Mouse (Mus musculus) CD4-positive, CD25-positive, alpha-beta regulatory T cell, adult 4 months (primary cell): Measurements from ENCODE around the gene Cog1. TPM values are rescaled to one million over a fixed set of nuclear protein-coding genes. Genes with fewer than 3 reads are reported as not detected.
A peak's percentile ranks its signal among the peaks of the same experiment; 100 is the strongest.

Source experiments
- ATAC-seq: one replicate; pipeline ENCODE4 v1.8.0; 2017
- polyA plus RNA-seq, 2 experiments: library from polyadenylated mRNA; unstranded; fragments of 100-300 nt; shearing (Covaris generic); gene quantifications; one replicate each; pipeline ENCODE4 v1.2.1; 2017

Gene Cog1
- polyA plus RNA-seq, 2 experiments from 2014 or later: 15.4 to 19.3 TPM

DNA sequence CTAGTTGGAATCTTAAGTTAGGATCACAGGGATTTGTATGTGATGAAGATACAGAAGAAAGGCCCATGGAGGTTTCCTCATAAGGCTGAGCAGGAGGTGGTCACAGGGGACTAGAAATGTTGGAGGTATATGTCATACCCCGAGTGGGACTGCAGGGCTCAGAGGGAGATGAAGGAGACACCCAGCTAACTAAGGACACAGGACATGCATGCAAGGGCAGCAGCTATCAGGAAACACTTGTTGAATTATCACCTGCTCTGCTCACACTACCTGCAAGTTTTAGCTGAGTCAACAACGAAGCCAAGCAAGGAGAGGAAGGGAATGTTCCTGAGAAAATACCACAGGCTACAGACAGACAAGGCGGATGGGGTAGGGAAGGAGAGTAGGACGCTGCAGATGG, 18.7 kb downstream of the Cog1 start:
- no peak for ATAC-seq

DNA sequence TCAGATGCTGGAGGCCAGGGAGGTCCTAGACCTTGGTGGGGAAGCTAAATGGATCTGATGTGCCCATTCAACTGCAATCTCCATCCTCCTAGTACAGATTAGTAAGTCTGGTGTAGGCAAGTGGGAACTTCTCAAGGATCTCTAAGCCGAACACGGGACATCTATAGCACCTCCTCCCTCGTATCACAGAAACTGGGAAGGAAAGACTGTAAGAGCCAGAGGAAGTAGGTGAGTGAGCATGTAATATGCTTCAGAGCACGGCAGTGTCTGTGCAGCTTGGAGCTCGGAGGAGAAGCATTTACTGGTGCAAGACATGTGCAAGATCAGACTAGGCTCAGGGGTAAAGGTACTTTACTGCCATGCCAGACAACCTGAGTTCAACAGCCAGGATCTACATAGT, 19.9 kb downstream of the Cog1 start:
- no peak for ATAC-seq

DNA sequence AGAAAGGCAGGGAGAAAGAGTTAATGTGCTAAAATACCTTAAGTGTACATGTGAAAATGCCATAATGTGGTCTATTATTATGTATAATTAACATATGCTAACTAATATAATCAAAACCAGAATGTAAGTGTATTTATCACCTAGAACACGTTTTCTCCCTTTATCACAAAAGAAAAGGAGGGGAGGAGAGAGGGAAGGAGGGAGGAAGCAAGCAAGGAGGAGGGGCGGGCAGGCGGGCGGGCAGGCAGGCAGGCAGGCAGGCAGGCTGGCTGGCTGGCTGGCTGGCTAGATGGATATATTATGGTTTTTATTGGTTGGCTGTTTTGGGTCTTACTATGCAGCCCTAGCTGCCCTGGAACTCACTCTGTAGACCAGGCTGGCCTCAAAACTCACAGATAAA, 20.7 kb downstream of the Cog1 start:
- no peak for ATAC-seq

DNA sequence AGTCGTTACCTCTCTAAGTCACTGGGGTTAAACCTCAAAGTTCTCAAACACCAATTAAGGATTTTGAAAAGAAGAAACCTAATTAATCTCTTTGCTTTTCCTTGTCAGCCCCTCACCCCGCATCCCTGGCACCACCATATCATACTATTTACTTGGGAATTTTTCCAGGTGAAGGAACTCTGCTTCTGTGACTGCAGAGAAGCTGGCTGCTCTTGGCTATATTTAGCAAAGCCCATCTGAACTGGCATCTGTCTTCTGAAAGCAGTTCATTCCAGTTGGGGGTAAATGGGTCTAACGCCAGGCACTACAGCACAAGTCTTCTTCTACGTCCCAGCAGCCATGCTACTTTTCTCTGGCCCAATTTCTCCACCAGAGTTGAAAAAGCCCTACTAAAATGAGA, 24.6 kb downstream of the Cog1 start:
- ATAC-seq: no peak

DNA sequence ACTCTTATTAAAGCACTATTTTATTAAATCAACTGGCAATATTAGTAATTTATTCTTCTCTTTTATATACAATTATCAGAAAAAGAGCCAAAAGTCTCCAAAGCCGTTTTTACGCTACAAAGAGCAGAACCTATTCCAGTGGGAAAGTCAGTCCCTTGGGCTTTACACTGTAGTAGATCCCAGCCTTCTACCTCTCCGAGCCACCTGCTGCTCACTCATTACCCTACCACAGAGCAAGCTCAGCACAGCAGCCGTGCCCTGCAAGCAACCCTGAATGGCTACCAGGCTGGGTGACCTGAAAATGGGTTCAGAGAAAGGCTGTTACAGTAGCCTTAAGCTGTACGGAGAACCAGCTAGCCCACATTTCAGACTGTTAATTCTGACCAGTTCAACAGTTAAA, 25.6 kb downstream of the Cog1 start:
- no peak for ATAC-seq

DNA sequence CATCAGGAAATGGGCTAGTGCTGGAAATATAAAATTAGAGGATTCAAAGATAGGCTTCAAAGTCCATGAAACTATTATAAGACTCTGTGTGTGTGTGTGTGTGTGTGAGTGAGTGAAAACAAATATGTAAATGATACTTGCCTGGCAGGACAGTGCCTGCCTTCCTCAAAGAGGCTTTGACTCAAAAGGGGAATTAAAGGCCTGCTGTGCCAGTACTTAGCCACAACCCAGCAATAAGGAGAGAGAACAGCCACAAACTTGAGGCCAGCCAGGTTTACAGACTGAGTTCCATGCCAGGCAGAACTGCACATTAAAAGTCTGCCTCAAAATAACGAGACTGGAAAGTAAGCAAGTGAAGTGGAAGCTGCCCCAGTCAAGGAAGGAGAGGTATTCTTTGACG, 27.9 kb downstream of the Cog1 start:
- ATAC-seq: no peak

DNA sequence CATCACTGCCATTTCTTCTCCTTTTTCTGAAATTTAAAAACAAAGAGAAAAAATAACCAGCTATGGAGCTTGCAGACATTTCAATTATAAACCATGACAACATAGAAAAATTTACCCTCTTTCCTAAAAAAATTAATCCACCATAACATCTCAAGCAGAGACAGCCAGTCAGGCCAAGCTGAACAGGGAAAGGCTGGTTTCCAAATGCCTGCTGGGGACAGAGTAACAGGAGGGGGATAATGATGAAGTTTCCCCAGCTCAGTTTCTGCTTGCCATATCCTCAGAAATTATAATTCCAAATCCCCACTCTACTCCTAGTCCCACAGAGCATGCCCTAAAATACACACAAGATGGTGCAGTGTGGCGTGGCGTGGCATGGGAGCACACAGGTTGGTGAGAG, 28.4 kb downstream of the Cog1 start:
- no peak for ATAC-seq

DNA sequence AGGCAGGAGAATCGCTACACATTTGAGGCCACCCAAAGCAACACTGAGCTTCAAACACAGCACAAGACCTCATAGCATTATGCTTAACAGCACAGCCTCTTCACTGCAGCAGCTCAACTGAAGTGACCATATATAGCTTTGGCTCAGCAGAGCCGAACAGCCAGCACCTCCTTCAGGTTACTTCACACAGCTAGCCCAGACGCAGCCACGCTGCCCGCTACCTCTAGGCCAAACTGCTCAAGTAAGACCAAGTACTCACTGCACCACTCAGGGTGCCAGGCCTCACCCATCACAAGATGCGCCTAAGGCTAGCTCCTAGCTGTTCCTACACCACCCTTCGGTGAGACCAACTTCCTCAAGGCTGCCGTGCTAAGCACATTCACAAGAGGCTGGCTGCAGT, 29.4 kb downstream of the Cog1 start:
- ATAC-seq: no peak

DNA sequence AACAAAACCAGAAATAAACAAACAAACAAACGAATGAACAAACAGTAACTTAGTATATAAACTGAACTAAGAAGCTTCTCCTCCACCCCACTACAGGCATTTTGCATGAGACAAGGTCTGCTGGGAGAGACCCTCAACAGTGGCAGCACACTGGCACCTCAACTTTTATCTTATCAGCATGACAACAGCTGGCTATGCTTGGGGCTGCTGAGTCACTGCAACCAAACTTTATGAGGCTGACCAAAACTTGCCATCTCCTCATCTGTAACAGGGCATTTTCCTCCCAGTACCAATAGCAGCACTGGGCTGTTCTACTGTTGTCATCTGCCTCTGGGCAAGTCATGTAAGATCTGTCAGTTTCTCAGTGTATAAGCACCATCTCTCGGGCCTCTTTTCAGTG, 32.0 kb downstream of the Cog1 start:
- ATAC-seq: no peak

DNA sequence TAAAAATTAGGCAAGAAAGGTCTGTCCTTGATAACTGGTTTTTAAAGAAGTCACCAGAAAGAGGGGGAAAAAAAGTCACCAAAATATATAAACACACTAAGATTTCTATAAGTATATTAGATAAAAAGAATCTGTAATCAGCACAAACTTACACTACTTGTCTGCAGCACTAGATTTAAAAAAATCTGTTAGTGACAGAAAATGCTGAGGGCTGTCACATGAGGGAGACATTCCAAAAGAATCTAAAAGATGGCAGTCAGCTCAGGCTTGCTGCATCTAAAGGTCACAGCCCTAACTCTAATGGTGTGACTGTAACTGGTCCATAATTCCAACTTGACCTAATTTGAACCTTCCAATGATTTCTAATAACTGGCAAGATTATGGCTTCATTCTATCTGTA, 33.0 kb downstream of the Cog1 start:
- ATAC-seq: no peak

DNA sequence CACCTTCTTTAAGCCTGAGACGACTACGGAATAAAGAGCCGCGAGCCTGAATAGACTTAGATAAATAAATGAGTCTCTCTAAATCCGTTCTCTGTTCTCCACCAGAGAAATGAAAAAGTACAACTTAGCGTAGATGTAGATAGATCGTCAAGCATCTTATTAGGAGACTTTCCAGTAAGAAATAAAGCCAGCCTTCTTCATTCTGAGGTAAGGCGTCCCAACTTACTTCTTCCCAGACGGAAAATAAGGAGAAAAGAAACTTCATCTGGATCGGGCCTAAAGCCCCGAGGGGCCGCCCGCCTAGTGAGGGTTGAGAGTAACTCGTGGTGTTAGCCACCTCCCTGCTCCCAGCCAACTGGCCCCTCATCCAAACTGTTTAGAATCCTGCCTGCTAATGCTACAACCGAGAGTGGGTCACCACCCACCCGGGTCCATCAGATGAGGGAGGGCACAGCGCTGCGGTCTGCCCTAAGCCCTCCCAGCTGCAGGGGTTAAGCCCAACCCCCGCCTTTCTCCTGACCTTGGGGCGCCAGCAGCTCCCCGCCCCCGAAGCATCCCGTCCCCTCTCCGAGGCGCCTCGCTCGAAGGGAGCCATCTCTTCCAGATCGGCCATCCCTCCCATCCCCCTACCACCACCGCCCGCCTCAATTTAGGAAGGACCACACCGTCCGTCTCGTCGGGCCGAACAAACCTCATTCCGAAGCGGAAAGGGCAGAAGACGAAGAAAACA, 34.1 kb downstream of the Cog1 start:
- ATAC-seq: peak; percentile 21

DNA sequence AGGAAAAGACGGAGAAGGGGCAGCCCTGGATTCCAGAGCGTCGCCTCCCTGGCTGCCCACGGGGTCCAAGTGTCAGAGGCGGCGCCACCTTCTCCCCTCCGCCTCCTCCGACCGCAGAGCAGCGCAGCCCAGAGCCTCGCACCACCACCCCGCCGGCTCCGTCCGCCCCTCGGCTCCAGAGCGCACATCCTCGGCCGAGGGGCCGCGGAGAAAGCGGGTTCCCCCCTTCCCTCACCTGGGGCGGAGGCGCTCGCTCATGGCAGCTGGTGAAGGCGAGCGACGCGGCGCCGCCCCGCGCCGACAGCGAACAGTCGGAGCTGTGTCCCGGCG, 34.6 kb downstream of the Cog1 start:
- ATAC-seq: no peak

DNA sequence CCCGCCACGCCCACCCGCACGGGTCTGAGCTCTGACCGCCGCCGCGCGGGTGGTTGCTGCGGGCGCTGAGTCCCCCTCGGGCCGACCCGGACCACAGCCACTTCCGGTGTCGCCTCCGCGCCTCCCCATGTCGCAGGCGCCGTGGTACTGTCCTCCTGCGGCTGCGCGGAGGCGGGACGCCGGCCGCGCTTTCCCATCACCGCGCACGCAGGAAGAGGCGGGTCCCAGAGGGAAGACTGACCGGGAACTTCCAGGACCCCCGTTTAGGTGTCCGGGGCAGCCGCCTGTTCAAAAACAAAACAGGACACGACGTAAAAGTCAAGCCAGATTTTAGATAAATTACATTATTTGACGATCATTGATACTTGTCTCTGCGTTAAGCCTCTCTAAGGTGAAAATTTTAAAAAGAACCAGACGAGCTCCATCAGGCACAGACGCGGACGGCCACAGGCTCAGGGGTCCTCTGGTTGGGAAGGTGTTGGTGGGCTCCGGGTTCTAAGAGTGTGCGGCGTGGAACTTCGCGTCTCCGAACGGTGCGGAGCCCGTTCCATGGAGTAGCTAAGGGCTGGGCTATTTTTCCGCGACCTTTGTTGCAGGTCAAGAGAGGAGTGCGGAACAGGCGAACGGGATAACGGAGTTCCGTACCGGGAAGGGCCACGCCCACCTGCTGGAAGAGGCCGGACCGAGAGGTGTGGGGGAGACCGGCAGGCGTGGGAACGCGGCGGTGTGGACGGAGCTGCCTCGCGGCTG, 35.2 kb downstream of the Cog1 start, which contains the start of the genes Fam104a and D11Wsu47e:
TSS of gene Fam104a (minus strand) at position 199 of the 750 bp plus-strand sequence.
TSS of gene D11Wsu47e (plus strand) at position 456 of the 750 bp plus-strand sequence.
- ATAC-seq: peak; percentile 90

DNA sequence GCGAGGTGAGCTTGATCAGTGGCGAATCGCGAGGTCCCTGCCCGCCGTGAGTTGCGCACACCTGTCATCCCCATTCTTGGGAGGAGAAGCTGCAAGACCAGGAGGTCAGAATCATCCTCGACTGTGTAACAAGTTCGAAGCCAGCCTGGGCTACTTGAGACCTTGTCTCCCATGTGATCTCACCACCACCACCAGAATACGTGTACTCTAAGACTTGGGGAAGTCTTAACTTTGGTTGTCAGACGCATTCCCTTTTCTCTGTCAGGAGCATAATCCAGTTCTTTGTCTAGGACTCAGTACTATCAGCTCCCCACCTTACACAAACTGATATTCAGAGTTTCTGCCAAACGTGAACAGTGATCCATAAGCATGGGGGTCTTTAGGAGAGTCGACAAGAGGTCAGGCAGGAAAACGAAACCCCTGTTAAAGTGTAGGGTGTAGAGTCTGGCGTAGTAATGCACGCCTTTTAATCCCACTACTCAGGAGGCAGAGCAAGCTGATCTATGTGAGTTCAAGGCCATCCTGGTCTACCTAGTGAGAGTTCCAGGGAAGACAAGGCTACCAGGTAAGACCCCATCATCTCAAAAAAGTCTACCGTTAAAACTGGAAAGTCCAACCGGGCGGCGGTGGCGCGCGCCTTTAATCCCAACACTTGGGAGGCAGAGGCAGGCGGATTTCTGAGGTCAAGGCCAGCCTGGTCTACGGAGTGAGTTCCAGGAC, 35.9 kb downstream of the Cog1 start:
- ATAC-seq: peak; percentile 20

DNA sequence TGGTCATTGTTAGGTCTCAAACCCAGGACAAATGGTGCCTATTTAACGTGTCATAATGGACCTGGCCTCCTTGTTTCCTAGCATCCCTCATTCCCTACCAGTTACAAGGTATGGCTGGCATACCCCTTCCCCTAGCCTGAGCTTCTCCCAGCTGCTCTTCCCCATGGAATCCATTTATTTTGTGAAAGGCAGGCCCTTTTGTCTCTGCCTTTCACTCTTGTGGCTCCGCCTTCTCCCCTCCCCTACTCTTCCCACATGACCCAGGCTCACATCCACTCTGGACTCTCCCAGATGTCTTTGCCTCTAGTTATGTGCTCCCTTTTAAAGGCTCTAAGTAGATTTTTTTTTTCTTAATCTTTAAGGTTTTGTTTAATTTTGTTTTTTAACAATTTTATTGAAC, 38.1 kb downstream of the Cog1 start:
- ATAC-seq: no peak

DNA sequence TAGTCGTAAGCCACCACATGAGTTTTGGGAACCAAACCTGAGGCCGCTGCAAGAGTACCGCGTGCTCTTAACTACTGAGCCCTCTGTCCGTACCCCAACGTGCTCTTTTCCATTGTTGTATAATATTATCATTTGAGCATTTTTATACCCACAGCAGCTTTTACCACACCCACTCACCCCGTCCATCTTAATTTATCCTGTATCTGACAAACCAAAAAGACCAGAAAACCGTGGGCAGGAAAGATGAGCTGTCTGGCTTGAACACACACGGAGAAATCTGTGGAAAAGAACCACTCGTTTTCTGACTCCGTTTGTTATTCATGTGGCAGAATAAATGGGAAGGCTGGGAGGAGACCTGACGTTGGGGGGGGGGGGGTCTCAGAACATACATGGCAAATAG, 41.5 kb downstream of the Cog1 start:
- ATAC-seq: no peak

DNA sequence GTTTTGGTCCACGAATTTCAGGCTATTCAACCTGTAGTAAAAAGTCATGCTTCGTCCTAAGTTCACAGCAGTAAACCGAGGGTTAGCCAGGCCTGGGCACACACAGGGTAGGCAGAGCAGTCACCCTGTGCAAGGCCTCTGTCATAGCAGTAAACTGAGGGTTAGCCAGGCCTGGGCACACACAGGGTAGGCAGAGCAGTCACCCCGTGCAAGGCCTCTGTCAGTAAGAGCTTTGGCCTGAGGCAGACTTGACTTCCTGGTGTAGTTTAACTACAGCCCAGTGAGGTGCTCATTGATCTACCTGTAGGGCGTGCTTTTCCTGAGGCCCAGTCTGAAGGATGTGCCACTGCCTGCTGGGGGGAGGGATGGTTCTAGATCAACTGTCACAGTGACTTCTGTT, 42.3 kb downstream of the Cog1 start:
- no peak for ATAC-seq

DNA sequence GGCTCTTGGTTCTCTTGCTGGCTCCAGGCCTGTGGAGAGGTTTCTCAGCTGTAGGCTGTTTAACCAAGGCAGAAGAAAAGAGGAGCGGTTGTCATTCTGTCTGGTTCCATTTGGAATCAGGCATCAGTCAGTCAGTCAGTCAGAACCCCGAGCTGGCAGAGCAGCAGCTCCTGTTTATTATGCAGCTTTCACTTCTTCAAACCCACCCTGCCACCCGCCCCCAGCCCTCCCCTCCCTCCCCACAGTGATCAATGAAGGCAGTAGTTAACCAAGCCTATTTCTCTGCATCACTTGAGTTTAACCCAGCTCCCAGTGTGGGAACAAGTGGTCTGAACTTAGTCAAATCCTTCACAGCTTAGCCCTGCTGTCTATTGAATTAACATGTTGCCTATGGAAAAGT, 42.9 kb downstream of the Cog1 start:
- no peak for ATAC-seq

DNA sequence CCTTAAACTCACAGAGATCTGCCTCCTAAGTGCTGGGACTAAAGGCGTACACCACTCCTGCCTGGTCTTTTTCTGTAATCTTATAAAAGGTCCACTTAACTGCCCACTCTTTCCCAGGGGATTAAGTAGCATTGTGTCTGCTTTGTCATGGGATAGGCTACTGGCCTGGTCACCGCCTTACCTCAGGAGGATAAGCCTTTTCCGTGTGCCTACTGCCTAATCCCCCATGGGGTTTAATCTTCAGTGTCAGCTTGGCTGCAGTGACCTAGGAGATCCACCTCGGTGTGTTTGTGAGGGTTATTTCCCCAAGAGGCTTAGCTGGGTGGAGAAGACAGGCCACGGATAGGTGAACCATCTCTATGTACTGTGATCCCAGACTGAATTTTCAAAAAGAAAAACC, 48.6 kb downstream of the Cog1 start:
- no peak for ATAC-seq

DNA sequence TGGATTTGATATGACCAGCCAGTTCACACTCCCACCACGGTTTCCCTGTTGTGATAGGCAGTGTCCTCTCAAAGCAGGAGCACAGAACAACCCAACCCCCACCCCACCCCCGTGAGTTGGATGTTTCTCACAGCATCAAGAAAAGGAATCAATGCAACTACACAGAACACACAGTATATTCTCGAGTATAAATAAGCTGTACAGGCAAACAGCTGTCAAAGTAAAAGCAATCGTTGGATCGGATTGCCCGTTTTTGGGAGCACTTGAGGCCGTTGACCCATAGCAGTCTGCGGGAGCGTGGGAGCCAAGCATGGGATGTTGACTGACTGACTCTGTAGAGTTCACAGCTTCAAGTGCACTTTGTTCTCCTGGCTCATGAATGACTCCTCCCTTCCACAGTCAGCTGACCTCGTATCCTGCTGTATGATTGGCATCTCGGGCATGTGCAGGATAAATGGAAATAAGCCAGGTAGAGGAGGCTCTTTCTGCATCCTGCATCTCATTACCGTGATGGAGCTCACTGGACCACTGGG, 49.1 kb downstream of the Cog1 start:
- no peak for ATAC-seq

DNA sequence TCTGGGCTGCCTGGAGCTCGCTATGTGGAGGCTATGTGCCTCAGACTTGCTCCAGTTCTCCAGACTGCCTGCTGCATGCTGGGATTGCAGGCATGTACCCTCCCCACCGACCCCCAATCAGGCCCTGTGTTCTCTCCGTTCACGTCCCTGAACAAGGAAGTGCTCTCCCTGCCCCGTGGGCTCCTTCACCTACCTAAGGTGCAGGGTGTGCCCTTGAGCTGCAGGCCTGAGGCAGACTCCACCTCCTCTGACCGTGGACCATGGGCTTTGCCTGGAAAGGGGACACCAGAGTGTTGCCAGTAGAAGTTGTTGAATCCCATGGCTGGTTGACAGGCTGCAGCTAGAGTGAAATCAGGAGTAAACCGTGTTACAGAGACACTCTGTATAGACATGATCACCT, 50.7 kb downstream of the Cog1 start:
- no peak for ATAC-seq

DNA sequence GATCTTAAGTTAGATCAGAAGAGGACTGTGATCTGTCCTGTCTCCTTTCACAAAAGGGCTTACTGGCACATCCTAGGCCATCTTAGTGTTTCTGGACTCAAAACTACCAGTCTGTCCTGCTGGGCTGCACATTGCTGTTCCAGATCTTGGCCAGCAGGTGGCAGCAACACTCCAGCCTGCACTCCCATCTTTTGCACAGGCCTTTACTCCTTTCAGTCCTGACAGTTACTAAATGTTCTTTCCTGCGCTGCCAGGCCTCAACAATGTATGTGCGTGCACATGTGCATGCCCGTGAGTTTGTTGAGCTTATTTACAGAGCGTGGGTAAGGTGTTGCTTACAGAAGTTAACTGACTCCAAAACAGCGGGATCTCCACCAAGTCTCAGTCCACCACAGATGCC, 54.8 kb downstream of the Cog1 start:
- ATAC-seq: peak; percentile 80

DNA sequence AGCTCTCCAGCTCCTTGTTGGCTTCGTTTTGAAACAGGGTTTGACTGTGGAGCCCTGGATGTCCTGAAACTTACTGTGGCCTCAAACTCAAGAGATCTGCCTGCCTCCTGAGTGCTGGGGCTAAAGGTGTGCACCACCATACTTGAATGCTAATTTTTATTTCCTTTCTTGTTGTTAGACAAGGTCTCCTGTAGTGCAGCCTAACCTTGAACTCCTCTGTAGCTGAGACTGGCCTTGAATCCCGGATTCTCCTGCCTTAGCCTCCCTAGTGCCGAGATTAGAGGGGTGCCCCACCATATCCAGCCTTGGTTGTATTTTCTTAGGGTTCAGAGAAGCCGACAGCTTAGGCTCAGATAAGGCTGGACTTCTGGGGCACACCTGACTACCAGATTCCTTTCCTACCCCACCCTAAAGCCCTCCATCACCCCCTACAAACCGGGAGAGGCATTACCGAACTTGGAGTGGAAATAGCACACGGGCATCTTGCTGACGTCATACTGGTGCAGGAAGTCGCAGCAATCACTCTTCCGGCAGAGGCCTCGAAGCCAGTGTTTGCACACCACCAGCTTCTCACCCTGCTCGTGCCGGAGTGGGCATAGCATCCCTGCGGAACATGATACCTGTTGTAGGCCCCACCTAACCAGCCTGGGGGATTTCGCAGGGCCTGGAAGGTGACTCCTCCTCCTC, 57.1 kb downstream of the Cog1 start:
- no peak for ATAC-seq
